Mouse (Mus musculus) telencephalon, adult 2 months (tissue): ENCODE measurements around the gene Camta1.
"Not testable (repeated sequence)": the region's sequence is repeated elsewhere in the genome, so short reads cannot be mapped to it uniquely, and the experiment has no call there.

Source experiments
- DNase-seq: peaks from one replicate; pipeline ENCODE4 v3.0.0-alpha.2; 2011; ENCODE audit warnings: low read depth, low spot score

Gene Camta1

DNA sequence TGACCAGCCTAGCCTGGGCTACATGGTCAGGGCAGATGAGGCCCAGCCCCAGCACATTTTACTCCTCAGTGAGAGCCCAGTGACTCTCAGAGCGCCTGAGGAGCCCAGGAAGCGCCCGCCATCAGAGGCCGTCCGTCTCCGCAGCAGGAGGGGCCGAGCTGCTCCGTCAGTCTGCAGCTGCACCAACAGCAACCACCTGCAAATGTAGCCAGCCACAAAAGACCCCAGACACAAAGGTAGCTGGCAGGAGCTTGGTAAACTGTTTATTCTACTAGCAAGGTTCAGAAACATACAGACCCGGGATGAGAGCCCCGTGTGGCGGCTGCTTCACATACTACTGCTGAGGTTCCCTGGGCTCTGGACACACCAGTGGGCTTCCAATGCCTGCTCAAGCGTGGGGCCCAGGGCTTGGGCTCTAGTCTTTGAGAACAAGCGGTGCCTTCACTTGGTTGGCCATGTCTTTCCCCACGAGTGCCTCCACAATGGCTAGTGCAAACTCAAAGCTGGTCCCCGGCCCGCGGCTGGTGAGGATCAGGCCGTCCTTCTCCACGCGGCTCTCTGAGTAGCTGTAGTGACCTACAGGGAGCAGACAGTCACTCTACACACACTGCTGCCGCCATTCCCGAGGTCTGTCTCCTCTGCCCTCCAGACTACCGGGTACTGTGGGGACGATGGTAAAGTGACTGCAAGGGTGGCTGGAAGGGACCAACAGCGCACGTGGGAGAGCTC lies 964.6 kb downstream of the Camta1 start:
- DNase-seq: no peak

DNA sequence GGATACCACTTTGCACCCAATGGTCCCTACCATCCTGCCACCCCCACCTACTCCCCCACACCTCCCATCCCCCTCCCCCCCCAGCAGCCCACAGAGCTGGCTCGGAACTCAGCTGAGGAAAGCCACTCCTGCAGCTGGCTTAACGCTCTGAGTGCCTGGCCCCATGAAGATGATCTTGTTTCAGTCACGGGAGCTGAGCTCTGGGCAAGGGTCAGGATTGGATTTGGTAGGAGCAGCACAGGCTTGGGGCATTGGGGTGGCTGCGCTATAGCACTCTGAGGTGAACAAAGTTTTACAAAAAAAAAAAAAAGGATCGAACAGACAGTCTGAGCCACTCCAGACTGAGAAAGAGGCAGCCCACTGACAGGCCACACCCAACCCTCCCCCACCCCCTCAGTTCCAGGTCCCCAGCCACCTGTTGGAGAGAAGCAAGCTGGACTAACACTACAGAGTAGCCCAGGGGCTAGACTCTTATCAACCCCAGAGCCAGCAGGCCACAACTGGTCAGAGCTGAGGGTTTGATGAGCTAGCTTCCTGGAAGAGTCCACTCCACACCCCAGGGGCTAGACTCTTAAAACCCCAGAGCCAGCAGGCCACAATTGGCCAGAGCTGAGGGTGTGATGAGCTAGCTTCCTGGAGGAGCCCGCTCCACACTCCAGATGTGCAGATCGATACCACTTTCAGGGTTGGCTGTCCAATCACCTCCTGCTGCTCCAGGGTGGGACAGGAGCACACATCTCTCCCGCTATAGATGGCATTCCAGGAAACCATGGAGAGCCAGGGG lies 966.8 kb downstream of the Camta1 start:
- DNase-seq: no peak

DNA sequence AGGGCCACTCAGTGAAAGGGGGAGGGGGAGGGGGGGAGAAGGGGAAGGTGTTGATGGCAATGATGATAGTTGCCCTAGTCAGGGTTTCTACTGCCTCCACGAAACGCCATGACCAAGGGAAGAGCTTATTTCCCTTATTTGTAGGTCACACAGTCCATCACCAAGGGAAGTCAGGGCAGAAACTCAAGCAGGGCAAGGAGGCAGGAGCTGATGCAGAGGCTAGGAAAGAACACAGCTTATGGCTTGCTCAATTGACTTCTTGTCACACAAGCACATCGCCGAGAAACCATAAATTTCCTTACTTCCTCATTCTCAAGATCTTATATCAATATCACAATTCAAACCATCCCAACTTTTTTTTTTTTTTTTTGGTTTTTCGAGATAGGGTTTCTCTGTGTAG lies 970.4 kb downstream of the Camta1 start:
- DNase-seq: no peak

DNA sequence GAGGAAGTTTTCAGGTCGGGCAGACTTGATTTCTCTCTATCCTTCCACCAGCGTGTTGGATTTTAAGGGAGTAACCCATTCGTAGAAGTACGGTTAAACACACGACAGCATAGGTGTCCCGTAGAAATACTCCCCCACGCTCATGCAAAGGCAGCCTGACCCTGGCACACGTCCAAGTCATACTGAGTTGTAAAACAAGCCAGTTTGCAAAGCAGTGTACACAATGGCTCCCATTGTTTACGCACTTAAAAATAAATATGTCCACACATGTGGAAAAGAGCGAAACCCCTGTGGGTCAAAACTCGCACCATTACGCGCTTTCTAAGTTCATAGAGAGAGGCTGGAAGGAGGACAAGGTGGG lies 971.7 kb downstream of the Camta1 start:
- DNase-seq: no peak

DNA sequence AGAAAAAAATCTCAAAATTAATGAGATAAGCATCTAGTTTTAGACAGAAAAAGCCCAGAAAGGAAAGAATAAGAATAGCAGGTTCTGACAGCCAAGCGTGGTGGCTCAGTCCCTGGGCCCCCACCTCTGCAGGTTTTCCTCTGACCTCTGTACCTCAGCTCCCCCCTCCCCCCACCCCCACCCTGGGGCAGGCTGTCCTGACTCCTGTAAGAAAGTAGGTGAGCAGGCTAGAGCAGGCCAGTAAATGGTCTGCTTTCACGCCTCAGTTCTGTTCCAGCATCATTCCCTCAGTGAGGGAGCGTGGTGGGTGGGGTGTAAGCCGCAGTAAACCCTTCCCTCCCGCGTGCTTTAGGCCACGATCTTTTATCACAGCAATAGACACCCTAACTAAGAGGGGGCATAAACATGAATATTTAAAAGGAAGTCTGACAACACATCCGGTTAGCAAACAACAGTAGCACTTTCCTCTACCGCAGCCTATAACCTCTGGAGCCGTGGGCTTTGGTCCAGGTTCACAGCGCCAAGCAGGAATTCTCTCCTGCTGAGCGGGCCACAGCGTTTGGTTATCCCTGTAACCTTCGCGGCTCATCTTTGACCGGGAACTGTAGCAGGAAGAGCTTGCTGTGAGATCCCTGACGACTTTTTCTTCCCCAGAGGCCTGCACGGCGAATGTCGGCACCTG lies 972.3 kb downstream of the Camta1 start:
- no peak for DNase-seq

DNA sequence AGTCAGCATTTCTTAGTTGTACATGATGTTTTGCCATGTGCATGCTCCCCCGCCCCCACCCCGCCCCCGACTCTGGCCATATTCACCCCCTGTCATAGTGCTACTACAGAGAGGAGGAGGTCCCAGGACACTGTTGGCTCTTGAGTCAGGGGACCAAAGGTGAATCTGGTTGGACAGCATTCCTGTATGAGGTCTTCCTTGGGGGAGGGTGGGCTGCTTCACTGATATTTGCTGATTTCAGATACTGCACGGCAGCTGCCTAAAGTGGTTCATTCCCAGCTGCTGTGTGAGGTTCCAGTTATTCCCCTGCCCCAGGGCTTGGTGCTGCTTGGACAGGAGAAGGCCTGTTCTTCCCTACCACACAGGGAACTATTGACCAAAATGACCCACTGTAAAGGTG lies 973.2 kb downstream of the Camta1 start:
- no peak for DNase-seq

DNA sequence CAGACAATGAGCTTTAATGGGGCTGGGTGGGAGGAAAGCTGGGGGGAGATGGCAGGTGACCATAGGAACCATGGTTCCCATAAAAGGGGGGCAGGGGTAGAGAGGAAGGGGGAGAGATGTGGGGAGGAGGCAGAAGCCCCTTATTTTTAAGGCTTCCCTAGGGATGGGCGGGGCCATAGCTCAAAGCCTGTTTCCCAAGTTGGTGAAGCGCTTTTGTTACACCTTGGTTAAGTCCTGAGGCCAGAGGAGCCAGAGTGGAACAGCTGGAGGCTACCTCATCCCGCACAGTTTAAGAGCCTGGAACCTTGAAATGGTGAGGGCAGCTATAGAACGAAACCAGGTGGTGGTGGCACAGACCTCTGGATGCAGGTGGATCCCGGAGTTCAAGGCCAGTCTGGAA lies 973.8 kb downstream of the Camta1 start:
- no peak for DNase-seq

DNA sequence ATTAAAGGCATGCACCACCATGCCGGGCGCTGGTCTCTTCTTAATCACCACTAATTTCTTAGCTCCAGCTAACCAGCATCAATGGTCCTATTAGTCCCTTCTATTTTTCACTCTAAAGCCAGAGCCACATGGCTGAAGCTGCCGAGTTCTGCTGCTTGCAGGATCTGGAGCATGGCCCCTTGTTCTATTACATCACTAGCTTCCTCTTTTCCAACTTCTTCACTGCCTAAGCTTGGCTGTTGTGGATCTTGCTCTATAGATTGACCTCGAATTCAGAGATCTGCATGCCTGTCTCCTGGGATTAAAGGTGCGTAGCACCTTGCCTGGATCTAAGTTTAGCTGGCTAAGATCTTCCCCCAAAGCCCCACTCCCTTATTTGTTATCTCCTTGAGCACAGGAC lies 979.0 kb downstream of the Camta1 start:
- no peak for DNase-seq

DNA sequence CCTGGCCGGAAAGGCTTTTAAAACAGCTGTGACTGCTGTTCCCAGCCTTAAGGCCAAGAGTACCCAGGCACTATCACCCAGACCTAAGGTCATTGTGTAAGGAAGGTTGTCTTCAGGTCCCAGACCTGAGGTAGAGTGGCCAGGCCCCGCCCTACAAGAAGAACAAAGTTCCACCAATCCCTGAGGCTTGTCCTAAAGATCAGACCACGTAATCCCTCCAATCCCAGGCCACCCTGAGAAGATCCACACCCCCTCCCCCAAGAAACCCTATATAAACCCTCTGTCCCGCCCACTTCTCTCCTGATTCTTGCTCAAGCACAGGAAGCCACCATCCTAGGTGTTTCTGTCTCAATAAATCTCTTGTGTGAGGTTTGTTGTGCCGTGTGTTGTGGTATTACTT lies 981.3 kb downstream of the Camta1 start:
- no peak for DNase-seq

DNA sequence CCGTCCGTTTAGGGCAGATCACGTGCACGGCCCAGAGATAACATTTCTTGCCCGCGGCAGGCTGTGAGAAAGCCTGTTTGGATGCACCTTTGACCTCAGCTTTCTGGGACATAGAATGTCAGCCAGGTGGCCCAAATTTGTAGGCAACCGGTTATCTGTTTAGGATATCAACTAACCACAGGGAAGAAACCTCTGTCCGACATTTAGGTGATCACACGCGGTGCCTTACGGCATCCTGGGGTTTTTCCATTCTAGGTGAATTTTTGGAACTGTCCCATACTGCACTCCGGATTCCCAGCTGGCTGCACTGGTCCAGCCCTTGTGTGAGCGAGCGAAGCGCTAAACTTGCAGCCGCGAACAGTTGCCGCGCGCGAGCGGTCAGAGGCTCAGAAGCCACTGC lies 982.0 kb downstream of the Camta1 start:
- no peak for DNase-seq

DNA sequence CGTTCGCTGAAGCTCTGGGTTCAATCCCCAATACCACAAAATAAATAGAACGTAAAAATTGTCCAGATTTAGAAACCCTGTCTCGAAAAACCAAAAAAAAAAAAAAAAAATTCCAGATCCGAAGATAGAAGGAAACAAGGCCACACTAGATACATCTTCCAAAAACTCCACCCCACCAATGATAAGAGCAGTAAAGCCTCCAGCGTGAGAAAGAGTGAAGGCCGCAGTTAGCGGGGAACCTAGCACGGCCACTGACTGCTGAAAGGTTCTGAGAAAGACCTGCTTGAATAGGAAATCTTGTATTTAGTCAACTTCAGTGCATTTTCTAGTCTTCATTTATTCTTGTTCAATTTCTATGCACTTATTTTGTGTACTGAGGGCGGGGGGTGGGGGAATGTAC lies 986.3 kb downstream of the Camta1 start:
- no peak for DNase-seq

DNA sequence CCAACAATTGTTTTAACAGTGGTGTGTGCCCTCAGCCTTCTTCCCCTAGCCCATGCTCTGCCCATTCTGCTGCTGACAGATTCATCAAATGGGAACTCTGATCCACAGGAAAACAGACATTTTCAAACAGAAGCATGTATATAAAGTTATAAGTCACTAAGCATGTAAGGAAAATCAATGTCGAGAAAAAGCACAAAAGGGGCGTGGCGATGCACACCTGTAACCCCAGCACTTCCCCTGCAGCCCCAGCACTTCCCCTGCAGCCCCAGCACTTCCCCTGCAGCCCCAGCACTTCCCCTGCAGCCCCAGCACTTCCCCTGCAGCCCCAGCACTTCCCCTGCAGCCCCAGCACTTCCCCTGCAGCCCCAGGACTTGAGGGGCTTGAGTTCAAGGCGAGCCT lies 987.3 kb downstream of the Camta1 start:
- DNase-seq: not testable (repeated sequence)

DNA sequence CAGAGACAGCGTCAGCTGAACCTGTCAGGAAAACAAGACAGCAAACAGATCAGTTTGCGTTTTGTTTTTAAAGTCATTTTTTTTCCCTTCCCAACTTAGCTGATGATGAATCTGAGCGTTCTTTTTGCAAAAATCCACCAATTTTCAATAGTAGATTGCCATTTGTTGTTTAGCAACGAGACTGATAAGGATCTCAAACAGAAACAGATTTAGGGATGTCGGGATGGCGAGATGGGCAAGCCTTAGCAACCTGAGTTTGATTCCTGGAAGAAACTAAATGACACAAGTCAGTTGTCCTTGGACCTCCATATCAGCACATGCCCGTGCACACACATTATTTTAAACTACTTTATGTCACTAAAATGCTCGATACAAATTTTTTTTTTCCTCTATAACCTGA lies 989.0 kb downstream of the Camta1 start:
- DNase-seq: no peak

DNA sequence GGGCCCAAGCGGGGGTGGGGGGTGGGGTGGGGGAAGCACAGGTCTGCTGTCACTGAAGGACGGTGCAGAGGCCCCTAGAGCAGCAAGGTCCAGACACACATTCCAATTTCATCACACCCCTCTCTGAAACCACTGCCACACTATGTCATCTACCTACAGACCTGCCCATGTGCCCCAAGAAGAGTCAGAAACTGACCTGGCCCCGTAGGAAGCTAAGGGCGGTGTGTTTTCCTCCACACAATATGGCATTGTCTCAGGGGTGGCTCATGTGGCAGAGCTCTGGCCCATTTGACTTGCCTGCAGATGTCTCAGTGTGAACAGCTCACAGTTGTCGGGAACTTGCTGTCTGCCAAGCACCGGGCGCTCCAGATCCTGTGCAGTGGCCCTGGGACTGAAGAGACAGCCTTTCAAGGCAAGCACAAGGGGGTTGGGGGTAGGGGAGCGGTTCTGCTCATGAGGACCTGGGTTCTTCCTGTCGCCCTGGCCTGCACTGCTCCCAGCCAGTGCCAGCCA lies 989.5 kb downstream of the Camta1 start:
- DNase-seq: no peak

DNA sequence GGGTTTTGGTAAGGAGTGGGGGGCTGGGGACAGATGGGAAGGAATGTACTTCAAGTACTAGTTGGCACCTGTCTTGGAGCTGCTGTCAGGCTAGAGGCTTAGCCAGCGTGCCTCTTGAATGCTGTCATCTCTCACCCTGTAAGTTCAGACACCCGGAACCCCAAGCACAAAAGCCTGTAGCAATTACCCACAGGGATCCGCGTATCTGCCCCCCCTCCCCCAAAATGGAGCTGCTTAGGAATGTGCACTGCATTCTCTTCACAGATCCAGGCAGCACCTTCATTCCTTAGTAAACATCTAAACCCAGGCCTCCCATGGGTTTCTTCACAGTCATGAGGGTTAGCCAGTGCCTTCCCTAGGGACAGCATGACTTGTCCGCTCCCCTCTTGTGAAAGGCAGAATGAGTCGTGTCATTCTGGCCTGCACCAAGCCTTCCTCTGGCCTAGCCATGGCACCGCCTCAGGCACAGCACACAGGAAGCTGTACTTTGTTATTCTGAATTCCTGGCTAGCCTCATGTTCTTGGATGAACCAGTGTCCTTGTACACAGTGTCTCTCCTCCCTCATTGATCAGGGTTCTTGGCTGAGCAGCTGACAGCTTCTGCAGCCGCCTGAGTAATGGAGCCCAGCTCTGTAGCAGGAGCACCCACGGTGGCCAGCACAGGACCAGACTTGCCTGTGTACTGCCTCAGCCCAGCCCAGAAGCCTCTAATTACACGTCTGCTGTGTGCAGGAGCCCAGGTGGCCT lies 990.1 kb downstream of the Camta1 start:
- no peak for DNase-seq

DNA sequence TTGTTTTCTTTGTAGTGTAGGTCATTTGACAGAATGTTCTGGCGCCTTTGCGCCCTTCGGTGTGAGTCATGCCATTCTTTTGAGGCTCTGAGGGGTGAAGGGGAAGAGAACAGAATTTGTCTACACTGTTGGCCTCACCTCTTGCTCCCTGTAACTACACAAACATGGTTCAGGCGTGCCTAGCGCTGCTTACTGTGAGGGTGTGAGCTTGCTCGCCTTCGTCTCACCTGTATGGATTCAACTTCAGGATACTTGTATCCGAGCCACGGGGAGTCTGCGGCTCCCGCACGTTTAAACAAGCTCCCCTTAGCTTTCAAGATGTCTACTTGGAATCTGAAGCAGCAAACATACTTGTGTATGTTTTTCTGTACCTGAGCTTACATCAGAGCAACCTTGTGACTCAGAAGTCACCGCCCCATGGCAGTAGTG lies 990.7 kb downstream of the Camta1 start:
- DNase-seq: no peak

DNA sequence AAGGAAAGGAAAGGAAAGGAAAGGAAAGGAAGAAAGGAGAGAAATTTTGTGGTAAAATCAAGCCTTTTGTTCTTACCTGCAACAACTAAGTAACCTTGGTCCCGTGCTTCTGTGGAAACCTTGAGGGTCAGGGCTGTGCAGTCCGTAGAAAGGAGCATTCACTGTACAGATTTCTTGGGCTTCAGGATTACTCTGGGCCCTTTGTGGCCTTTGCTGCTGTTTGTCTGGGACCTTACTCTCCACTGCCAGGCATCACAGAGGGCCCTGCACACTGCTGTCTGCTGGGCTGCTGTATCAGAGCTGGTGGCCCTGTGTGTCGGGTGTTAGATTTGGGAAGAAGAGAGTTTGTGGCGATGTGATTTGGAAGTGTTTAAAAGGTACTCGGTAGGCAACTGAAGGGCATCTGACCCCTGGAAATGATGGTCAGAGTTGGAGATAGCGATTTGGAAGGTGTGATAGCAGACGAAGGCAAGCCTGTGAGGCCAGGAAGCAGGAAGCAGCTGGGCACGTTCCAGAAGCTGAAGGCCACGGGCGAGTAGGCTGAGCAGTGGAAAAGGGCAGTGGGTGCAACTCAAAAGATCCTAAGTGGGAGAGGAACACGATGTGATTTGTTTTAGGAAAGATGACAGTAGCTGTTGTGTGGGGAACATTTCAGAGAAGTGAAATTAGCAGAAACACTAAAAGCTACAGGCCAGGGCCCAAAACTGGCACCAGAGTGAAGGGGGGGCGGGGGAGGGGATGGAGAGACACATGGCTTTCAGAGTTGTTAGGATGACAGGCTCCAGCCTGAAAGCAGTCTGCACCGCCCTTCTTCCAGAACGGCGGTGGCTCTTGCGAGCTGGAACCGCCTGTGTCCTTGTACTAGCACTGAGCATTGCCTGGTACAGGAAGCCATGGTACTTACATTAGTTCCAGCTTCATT lies 992.1 kb downstream of the Camta1 start:
- DNase-seq: no peak

DNA sequence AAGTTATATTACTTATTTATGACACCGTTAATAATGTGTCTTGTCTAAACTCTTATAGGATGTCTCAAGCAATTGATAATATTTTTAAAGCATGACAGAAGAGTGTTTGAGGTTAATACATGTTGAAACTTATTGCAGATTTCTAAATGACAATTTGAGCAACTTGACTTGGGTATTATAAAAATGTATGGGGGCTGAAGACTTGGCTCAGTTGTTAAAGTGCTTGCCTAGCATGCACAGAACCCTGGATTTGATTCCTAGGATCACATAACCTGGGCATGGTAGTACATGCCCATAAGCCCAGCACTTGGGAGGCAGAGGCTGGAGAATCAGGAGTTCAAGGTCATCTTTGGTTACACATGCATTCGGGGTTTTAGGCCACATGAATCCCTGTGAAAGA lies 992.8 kb downstream of the Camta1 start:
- DNase-seq: no peak

DNA sequence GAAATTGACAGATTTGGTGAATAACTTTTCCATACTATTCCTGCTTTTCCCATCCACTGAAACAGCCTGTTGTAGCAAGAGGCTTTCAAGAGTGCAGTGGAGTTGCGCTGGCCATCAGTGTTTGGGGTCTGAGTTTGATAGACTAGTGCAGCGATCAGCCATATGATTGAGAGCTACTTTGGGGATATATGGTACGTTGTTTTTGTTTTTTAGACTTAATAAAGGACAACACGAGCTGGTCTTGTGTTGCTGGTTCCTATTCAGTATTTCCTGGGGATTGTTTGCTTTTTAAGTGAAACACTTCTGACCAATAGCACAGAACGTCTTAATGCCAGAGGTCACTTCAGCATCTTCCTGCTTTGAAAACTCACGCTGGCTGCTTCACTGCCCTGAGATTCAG lies 993.5 kb downstream of the Camta1 start:
- no peak for DNase-seq
